Mouse (Mus musculus): ENCODE results near the gene Col12a1.
"Not testable (repeated sequence)": the region's sequence is repeated elsewhere in the genome, so short reads cannot be mapped to it uniquely, and the experiment has no call there.

Gene Col12a1

GRCm38 (mm10) chr9:79689771-79690535, 28.7 kb downstream of the Col12a1 start:
- no peak for DNase-seq (ENCODE audit: low spot score in 2 of 2)

GRCm38 (mm10) chr9:79689342-79689741, 29.3 kb downstream of the Col12a1 start:
- no peak for DNase-seq (ENCODE audit: low spot score in 2 of 2)

- DNase-seq (ENCODE audit: low spot score in 2 of 2), result no peak
Observed at GRCm38 (mm10) chr9:79687227-79687626, 31.4 kb downstream of the Col12a1 start.

- no peak for DNase-seq (ENCODE audit: low spot score in 2 of 2)
Observed at GRCm38 (mm10) chr9:79686049-79686448, 32.6 kb downstream of the Col12a1 start.

GRCm38 (mm10) chr9:79680453-79681240, 38.0 kb downstream of the Col12a1 start:
- no peak for DNase-seq (ENCODE audit: low spot score in 2 of 2)

- not testable (repeated sequence) for DNase-seq (ENCODE audit: low spot score in 2 of 2)
Observed at GRCm38 (mm10) chr9:79668806-79669205, 49.8 kb downstream of the Col12a1 start.

GRCm38 (mm10) chr9:79653327-79654150, 65.1 kb downstream of the Col12a1 start:
- no peak for DNase-seq (ENCODE audit: low spot score in 2 of 2)

GRCm38 (mm10) chr9:79648587-79648986, 70.0 kb downstream of the Col12a1 start:
- no peak for DNase-seq (ENCODE audit: low spot score in 2 of 2)

- DNase-seq (ENCODE audit: low spot score in 2 of 2), result no peak
Observed at GRCm38 (mm10) chr9:79645757-79646156, 72.9 kb downstream of the Col12a1 start.

- DNase-seq (ENCODE audit: low spot score in 2 of 2), result no peak
Observed at GRCm38 (mm10) chr9:79639430-79640090, 79.1 kb downstream of the Col12a1 start.

GRCm38 (mm10) chr9:79637879-79638278, 80.8 kb downstream of the Col12a1 start:
- no peak for DNase-seq (ENCODE audit: low spot score in 2 of 2)

- DNase-seq (ENCODE audit: low spot score in 2 of 2), result no peak
Observed at GRCm38 (mm10) chr9:79634076-79634475, 84.6 kb downstream of the Col12a1 start.

GRCm38 (mm10) chr9:79631186-79631585, 87.4 kb downstream of the Col12a1 start:
- DNase-seq (ENCODE audit: low spot score in 2 of 2), result no peak

GRCm38 (mm10) chr9:79618839-79619597, 99.6 kb downstream of the Col12a1 start:
- DNase-seq (ENCODE audit: low spot score in 2 of 2), result no peak

- no peak for DNase-seq (ENCODE audit: low spot score in 2 of 2)
Observed at GRCm38 (mm10) chr9:79617336-79617735, 101.3 kb downstream of the Col12a1 start.

- no peak for DNase-seq (ENCODE audit: low spot score in 2 of 2)
Observed at GRCm38 (mm10) chr9:79616040-79616439, 102.6 kb downstream of the Col12a1 start.

- no peak for DNase-seq (ENCODE audit: low spot score in 2 of 2)
Observed at GRCm38 (mm10) chr9:79610286-79610685, 108.3 kb downstream of the Col12a1 start.

- no peak for DNase-seq (ENCODE audit: low spot score in 2 of 2)
Observed at GRCm38 (mm10) chr9:79609661-79610060, 109.0 kb downstream of the Col12a1 start.

- no peak for DNase-seq (ENCODE audit: low spot score in 2 of 2)
Observed at GRCm38 (mm10) chr9:79608795-79609194, 109.8 kb downstream of the Col12a1 start.

GRCm38 (mm10) chr9:79608062-79608531, 110.5 kb downstream of the Col12a1 start:
- DNase-seq (ENCODE audit: low spot score in 2 of 2), result no peak

GRCm38 (mm10) chr9:79606122-79606521, 112.5 kb downstream of the Col12a1 start:
- no peak for DNase-seq (ENCODE audit: low spot score in 2 of 2)

All from frontal cortex, postnatal 25 days (tissue).